Mouse (Mus musculus) embryonic facial prominence, embryonic 14.5 days (tissue): Measurements from ENCODE around the gene Obox2. TPM values are rescaled to one million over a fixed set of nuclear protein-coding genes. Genes with fewer than 3 reads are reported as not detected.
"Not testable (repeated sequence)": the region's sequence is repeated elsewhere in the genome, so short reads cannot be mapped to it uniquely, and the experiment has no call there.

Experiments used
- ATAC-seq: fragments of 200-750 bp; cut with Nextera tagmentation; 2 replicates; pipeline ENCODE4 v1.8.0; 2017; ENCODE audit warnings: low read depth, moderate number of reproducible peaks, moderate TSS enrichment
- DNase-seq: peaks from one replicate; pipeline ENCODE4 v3.0.0-alpha.2; 2015; ENCODE audit warnings: low spot score
- H3K27ac ChIP-seq: fragments of 300-500 bp; sonication (generic); replicated peaks from 2 replicates; pipeline ENCODE4 v1.5.1; 2014; ENCODE audit warnings: low read depth, mild to moderate bottlenecking, low read length, moderate library complexity
- H3K27me3 ChIP-seq: fragments of 300-500 bp; sonication (generic); replicated peaks from 2 replicates; pipeline ENCODE4 v1.6.1; 2014; ENCODE audit warnings: low read length; ENCODE audit not compliant: control insufficient read depth, insufficient read depth
- H3K36me3 ChIP-seq: fragments of 300-500 bp; sonication (generic); 2 replicates; pipeline ENCODE4 v1.6.1; 2014; ENCODE audit warnings: low read length, mixed read lengths; ENCODE audit not compliant: control insufficient read depth, insufficient read depth
- H3K4me1 ChIP-seq: fragments of 300-500 bp; sonication (generic); 2 replicates; pipeline ENCODE4 v1.6.1; 2014; ENCODE audit warnings: antibody characterized with exemption, low read length; ENCODE audit not compliant: control insufficient read depth, insufficient read depth
- H3K4me2 ChIP-seq: fragments of 300-500 bp; sonication (generic); 2 replicates; pipeline ENCODE4 v1.6.1; 2014; ENCODE audit warnings: low read depth, mild to moderate bottlenecking, low read length, moderate library complexity, mixed read lengths
- H3K4me3 ChIP-seq: fragments of 300-500 bp; sonication (generic); 2 replicates; pipeline ENCODE4 v1.5.1; 2014; ENCODE audit warnings: low read depth, mild to moderate bottlenecking, low read length
- H3K9ac ChIP-seq: fragments of 300-500 bp; sonication (generic); 2 replicates; pipeline ENCODE4 v1.6.1; 2014; ENCODE audit warnings: low read depth, mild to moderate bottlenecking, low read length, moderate library complexity, mixed read lengths
- H3K9me3 ChIP-seq: fragments of 300-500 bp; sonication (generic); 2 replicates; pipeline ENCODE4 v1.6.1; 2016; ENCODE audit warnings: low read length; ENCODE audit not compliant: control insufficient read depth
- WGBS: fragments of 180-500 bp; shearing (Covaris S2); extraction: QIAGEN DNeasy Blood & Tissue Kit; methylation state at CpG from one replicate; pipeline ENCODE4 v1.1.7; 2014; 5-methylcytosine and 5-hydroxymethylcytosine counted together
- polyA plus RNA-seq: library from polyadenylated mRNA; unstranded; fragments of >200 nt; fragmentation: Nextera tagmentation; extraction: Ambion mirVana; gene quantifications from 2 replicates; pipeline ENCODE4 v1.2.1, GENCODE M21; 2014

The Obox2 gene
- polyA plus RNA-seq = not detected in 2 replicates

DNA sequence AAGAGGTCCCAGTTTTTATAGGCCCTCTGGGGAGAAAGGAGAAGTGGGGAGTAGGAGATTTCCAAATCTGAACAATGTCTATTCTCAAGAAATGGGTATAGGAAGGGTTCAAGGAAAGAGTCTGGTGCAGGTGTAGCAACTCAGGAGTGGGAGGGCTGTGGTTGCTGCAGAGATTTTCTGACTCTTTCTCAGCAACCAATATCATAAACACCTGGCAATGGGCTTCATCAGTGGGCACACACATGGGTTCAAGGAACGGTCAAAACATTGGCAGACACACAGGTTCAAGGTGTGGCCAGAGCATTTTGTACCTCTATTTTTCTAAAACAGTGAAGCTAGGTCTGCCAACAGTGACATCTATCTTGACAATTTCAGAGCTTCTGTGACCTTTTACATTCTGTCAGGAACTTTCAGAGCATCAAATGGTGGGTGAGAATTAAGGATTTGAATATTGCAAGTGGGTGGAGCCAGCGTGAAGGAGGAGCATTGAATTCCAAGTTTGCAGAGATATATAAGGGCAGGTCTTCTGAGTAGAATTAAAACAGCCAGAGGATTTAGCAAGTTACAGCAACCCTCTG, at the start of gene Obox2, which contains the start of gene Obox1:
Gene Obox2 (plus strand): TSS at position 301 of the 578 bp plus-strand sequence.
Gene Obox1 (plus strand): TSS at position 528 of the 578 bp plus-strand sequence.
- H3K27ac ChIP-seq, H3K4me3 ChIP-seq, H3K27me3 ChIP-seq, H3K4me1 ChIP-seq, H3K9me3 ChIP-seq, H3K9ac ChIP-seq, H3K36me3 ChIP-seq, ATAC-seq, DNase-seq, H3K4me2 ChIP-seq: not testable (repeated sequence)
- WGBS = no CpG with 5 or more reads among the region's 2 CpGs

DNA sequence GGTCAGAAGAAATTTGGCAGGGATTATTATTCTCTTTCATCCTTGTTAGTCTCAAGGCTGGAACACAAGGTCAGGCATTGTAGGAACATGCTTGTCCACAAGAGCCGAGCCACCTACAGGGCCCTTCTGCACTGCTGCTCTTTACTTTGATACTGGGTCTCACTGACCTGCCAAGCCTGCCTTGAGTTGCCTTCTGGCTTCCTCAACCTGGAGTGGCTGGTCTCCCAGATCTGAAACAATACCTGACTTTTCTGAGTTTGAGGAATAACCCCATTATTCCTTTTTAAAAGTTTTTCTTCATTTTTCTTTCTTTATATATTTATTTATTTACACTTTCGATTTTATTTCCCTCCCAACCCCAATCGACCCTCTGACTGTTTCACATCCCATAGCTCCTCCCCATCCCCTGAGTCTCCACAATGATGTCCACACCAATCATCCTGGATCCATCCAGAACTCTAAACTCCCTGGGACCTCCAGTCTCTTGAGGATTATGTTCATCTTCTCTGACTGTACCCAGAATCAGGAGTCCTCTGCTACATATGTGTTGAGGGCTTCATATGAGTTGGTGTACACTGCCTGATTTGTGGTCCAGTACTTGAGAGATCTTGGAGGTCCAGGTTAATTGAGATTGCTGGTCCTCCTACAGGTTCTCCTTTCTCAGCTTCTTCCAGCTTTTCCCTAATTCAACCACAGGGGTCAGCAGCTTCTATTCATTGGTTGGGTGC, 10.8 kb downstream of the Obox2 start:
- not testable (repeated sequence) for H3K4me3 ChIP-seq, H3K4me2 ChIP-seq, H3K27ac ChIP-seq, DNase-seq, ATAC-seq, H3K9me3 ChIP-seq, H3K9ac ChIP-seq, H3K36me3 ChIP-seq, H3K4me1 ChIP-seq, H3K27me3 ChIP-seq
- 72% methylated on average over 3 of the region's 3 CpGs for whole genome bisulfite sequencing

DNA sequence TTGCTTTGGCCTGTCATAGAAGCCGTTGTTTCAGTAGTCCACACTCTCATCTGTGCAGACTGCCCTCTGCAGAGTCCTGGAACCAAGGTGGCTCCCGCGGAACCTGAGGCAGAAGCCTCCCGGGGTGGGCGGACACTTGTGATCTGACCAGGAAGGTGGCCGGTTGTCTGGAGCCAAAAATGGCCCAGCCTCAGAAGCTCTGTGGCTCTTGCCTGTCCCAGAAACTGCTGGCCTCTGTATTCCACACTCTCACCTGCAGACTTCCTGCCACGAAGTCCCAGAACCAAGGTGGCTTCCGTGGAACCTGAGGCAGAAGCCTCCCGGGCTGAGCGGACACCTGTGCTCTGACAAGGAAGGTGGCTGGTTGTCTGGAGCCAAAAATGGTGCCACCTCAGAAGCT, 18.3 kb downstream of the Obox2 start:
- ATAC-seq, H3K4me3 ChIP-seq, H3K4me1 ChIP-seq, H3K4me2 ChIP-seq, H3K27ac ChIP-seq, DNase-seq, H3K9ac ChIP-seq, H3K9me3 ChIP-seq, H3K27me3 ChIP-seq, H3K36me3 ChIP-seq: not testable (repeated sequence)
- WGBS = 90% methylated on average over 10 of the region's 10 CpGs

DNA sequence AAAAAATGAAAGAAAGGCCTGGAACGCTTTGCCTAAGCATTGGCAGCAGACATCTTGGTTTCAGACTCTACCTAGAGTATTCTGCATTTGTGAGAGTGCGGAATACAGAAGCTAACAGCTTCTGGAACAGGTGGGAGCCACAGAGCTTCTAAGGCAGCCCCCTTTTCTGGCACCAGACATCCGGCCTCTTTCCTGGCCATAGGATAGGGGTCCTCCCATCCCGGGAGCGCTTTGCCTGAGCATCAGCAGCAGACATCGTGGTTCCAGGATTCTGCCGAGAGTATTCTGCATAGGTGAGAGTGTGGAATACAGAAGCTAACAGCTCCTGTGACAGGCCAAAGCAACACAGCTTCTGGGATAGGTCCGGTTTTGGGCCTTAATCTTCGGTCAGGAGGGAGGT, 29.5 kb downstream of the Obox2 start:
- H3K4me1 ChIP-seq = not testable (repeated sequence)

DNA sequence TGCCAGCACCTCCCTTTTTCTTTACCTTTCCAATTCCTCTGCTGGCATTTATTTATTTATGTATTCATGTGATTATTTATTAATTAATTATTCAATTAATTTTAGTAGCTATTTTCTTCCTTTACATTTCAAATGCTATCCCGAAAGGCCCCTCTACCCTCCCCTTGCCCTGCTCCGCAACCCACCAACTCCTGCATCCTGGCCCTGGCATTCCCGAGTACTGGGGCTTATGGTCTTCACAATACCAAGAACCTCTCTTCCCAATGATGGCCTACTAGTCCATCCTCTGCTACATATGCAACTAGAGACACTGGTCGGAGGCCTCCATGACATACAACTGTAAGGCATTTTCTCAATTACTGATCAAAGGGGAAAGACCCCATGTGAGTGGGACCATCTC, 37.0 kb downstream of the Obox2 start:
- not testable (repeated sequence) for H3K27me3 ChIP-seq, DNase-seq, H3K9ac ChIP-seq, H3K27ac ChIP-seq, H3K9me3 ChIP-seq, H3K4me2 ChIP-seq, H3K4me1 ChIP-seq, H3K36me3 ChIP-seq, ATAC-seq, H3K4me3 ChIP-seq
- 87% methylated on average over 3 of the region's 4 CpGs for WGBS

More for the DNA sequence above, 29.5 kb downstream of the Obox2 start:
- H3K27ac ChIP-seq, H3K4me2 ChIP-seq, ATAC-seq, H3K36me3 ChIP-seq, H3K9ac ChIP-seq, H3K4me3 ChIP-seq, DNase-seq, H3K27me3 ChIP-seq, H3K9me3 ChIP-seq: not testable (repeated sequence)
- 82% methylated on average over 8 of the region's 9 CpGs for WGBS

Other genes with a start within 250 kb of the Obox2 start
- gene Obox1, start 227 bp downstream of the Obox2 start, polyA plus RNA-seq = not detected in 2 replicates